Mouse (Mus musculus) embryonic facial prominence, embryonic 10.5 days (tissue): ENCODE data around the gene Sfmbt2. TPM values are rescaled to one million over a fixed set of nuclear protein-coding genes. Genes with fewer than 3 reads are reported as not detected.

Experiments
- DNase-seq: peaks from one replicate; pipeline ENCODE4 v3.0.0-alpha.2; 2017; ENCODE audit warnings: low spot score
- H3K27ac ChIP-seq: fragments of 300-500 bp; sonication (generic); replicated peaks from 2 replicates; pipeline ENCODE4 v1.5.1; 2016; ENCODE audit warnings: mild to moderate bottlenecking
- H3K27me3 ChIP-seq: fragments of 300-500 bp; sonication (generic); replicated peaks from 2 replicates; pipeline ENCODE4 v1.6.1; 2016; ENCODE audit warnings: low read depth, mild to moderate bottlenecking; ENCODE audit not compliant: poor library complexity, severe bottlenecking
- H3K36me3 ChIP-seq: fragments of 300-500 bp; sonication (generic); replicated peaks from 2 replicates; pipeline ENCODE4 v1.6.1; 2016; ENCODE audit warnings: mild to moderate bottlenecking, moderate library complexity
- H3K4me1 ChIP-seq: fragments of 300-500 bp; sonication (generic); 2 replicates; pipeline ENCODE4 v1.6.1; 2016
- H3K4me3 ChIP-seq: fragments of 300-500 bp; sonication (generic); 2 replicates; pipeline ENCODE4 v1.5.1; 2016; ENCODE audit warnings: mild to moderate bottlenecking, moderate library complexity
- H3K9me3 ChIP-seq: fragments of 300-500 bp; sonication (generic); 2 replicates; pipeline ENCODE4 v1.6.1; 2016; ENCODE audit warnings: mild to moderate bottlenecking
- WGBS: fragments of 180-500 bp; shearing (Covaris S2); methylation state at CpG from one replicate; pipeline ENCODE4 v1.1.7; 2016; 5-methylcytosine and 5-hydroxymethylcytosine counted together
- polyA plus RNA-seq: library from polyadenylated mRNA; unstranded; fragments of >200 nt; fragmentation: Nextera tagmentation; extraction: Ambion mirVana; gene quantifications from 2 replicates; pipeline ENCODE4 v1.2.1, GENCODE M21; 2016

Sfmbt2 gene
- polyA plus RNA-seq, 1 experiment from 2014 or later, result 1.3 TPM

- WGBS, result 61% methylated on average over 3 of the region's 3 CpGs
- H3K36me3 ChIP-seq, result no peaks in the 10 kb centered on the region
- H3K27ac ChIP-seq, result no peak overlapping the region
- no peaks in the 10 kb centered on the region for H3K27me3 ChIP-seq
- 0 out of 2 replicates have a peak, but pooled peaks cover 3% of the 10 kb centered on the region for H3K4me1 ChIP-seq
- H3K4me3 ChIP-seq, result no peak overlapping the region
- H3K9me3 ChIP-seq, result no peaks in the 10 kb centered on the region
- DNase-seq, result no peak
These were observed 83.3 kb downstream of the Sfmbt2 start for GRCm38 (mm10) chr2:10453577-10453976.

GRCm38 (mm10) chr2:10458309-10458708 lies 88.0 kb downstream of the Sfmbt2 start:
- H3K9me3 ChIP-seq, result no peaks in the 10 kb centered on the region
- 0 out of 2 replicates have a peak, but pooled peaks cover 3% of the 10 kb centered on the region for H3K4me1 ChIP-seq
- H3K36me3 ChIP-seq, result no peaks in the 10 kb centered on the region
- no peak for DNase-seq
- 88% methylated on average over 12 of the region's 12 CpGs for WGBS
- H3K4me3 ChIP-seq, result no peak overlapping the region
- no peak overlapping the region for H3K27ac ChIP-seq
- H3K27me3 ChIP-seq, result no peaks in the 10 kb centered on the region

GRCm38 (mm10) chr2:10516516-10516915 lies 146.2 kb downstream of the Sfmbt2 start:
- WGBS, result 88% methylated on average over 2 of the region's 2 CpGs
- no peaks in the 10 kb centered on the region for H3K4me1 ChIP-seq
- DNase-seq, result no peak
- H3K27me3 ChIP-seq, result no peaks in the 10 kb centered on the region
- no peaks in the 10 kb centered on the region for H3K9me3 ChIP-seq
- H3K27ac ChIP-seq, result no peak overlapping the region
- no peaks in the 10 kb centered on the region for H3K36me3 ChIP-seq
- no peak overlapping the region for H3K4me3 ChIP-seq

GRCm38 (mm10) chr2:10521719-10522415 lies 151.6 kb downstream of the Sfmbt2 start:
- WGBS, result 48% methylated on average over 5 of the region's 5 CpGs
- DNase-seq, result no peak

GRCm38 (mm10) chr2:10525622-10526021 lies 155.3 kb downstream of the Sfmbt2 start:
- H3K27me3 ChIP-seq, result no peaks in the 10 kb centered on the region
- H3K27ac ChIP-seq, result no peak overlapping the region
- no peaks in the 10 kb centered on the region for H3K9me3 ChIP-seq
- WGBS, result 86% methylated on average over 7 of the region's 7 CpGs
- H3K36me3 ChIP-seq, result no peaks in the 10 kb centered on the region
- no peaks in the 10 kb centered on the region for H3K4me1 ChIP-seq
- no peak overlapping the region for H3K4me3 ChIP-seq
- no peak for DNase-seq

More at GRCm38 (mm10) chr2:10521719-10522415, 151.6 kb downstream of the Sfmbt2 start:
- H3K27ac ChIP-seq, result no peak overlapping the region
- H3K4me3 ChIP-seq, result no peak overlapping the region
- H3K9me3 ChIP-seq, result no peaks in the 10 kb centered on the region
- no peaks in the 10 kb centered on the region for H3K27me3 ChIP-seq
- no peaks in the 10 kb centered on the region for H3K4me1 ChIP-seq
- no peaks in the 10 kb centered on the region for H3K36me3 ChIP-seq

- Histone ChIP-seq H3K4me3 (no peak overlapping the region), H3K36me3 (no peaks in the 10 kb centered on the region), H3K9me3 (no peaks in the 10 kb centered on the region), H3K27me3 (no peaks in the 10 kb centered on the region), H3K4me1 (no peaks in the 10 kb centered on the region), H3K27ac (no peak overlapping the region)
- WGBS, result 85% methylated on average over 4 of the region's 4 CpGs
- DNase-seq, result no peak
These were observed 171.5 kb downstream of the Sfmbt2 start for GRCm38 (mm10) chr2:10541762-10542161.

- Histone ChIP-seq H3K4me3 (no peak overlapping the region), H3K27ac (no peak overlapping the region), H3K27me3 (no peaks in the 10 kb centered on the region), H3K9me3 (no peaks in the 10 kb centered on the region), H3K36me3 (no peaks in the 10 kb centered on the region), H3K4me1 (no peaks in the 10 kb centered on the region)
- DNase-seq, result no peak
- 79% methylated on average over 7 of the region's 7 CpGs for WGBS
These were observed 172.1 kb downstream of the Sfmbt2 start for GRCm38 (mm10) chr2:10542388-10542787.

GRCm38 (mm10) chr2:10558816-10559215 lies 188.5 kb downstream of the Sfmbt2 start:
- Histone ChIP-seq H3K27me3 (no peaks in the 10 kb centered on the region), H3K36me3 (no peaks in the 10 kb centered on the region), H3K27ac (no peak overlapping the region), H3K9me3 (no peaks in the 10 kb centered on the region), H3K4me3 (no peak overlapping the region), H3K4me1 (no peaks in the 10 kb centered on the region)
- WGBS, result 59% methylated on average over 1 of the region's 1 CpGs
- DNase-seq, result no peak

- no peaks in the 10 kb centered on the region for H3K9me3 ChIP-seq
- H3K36me3 ChIP-seq, result no peaks in the 10 kb centered on the region
- no peaks in the 10 kb centered on the region for H3K27me3 ChIP-seq
- H3K4me1 ChIP-seq, result 0 out of 2 replicates have a peak, but pooled peaks cover 2% of the 10 kb centered on the region
- no peak overlapping the region for H3K27ac ChIP-seq
- DNase-seq, result no peak
- WGBS, result 86% methylated on average over 3 of the region's 3 CpGs
- no peak overlapping the region for H3K4me3 ChIP-seq
These were observed 195.2 kb downstream of the Sfmbt2 start for GRCm38 (mm10) chr2:10565491-10565890.

GRCm38 (mm10) chr2:10569392-10569791 lies 199.1 kb downstream of the Sfmbt2 start:
- 59% methylated on average over 6 of the region's 6 CpGs for WGBS
- Histone ChIP-seq H3K9me3 (no peaks in the 10 kb centered on the region), H3K27ac (no peak overlapping the region), H3K36me3 (no peaks in the 10 kb centered on the region), H3K27me3 (no peaks in the 10 kb centered on the region), H3K4me1 (0 out of 2 replicates have a peak, but pooled peaks cover 2% of the 10 kb centered on the region), H3K4me3 (no peak overlapping the region)
- peak; percentile 10 for DNase-seq

- H3K27me3 ChIP-seq, result no peaks in the 10 kb centered on the region
- no peaks in the 10 kb centered on the region for H3K9me3 ChIP-seq
- DNase-seq, result no peak
- H3K4me1 ChIP-seq, result 0 out of 2 replicates have a peak, but pooled peaks cover 2% of the 10 kb centered on the region
- WGBS, result 90% methylated on average over 4 of the region's 4 CpGs
- H3K36me3 ChIP-seq, result no peaks in the 10 kb centered on the region
- H3K4me3 ChIP-seq, result no peak overlapping the region
- no peak overlapping the region for H3K27ac ChIP-seq
These were observed 202.0 kb downstream of the Sfmbt2 start for GRCm38 (mm10) chr2:10572311-10572710.

GRCm38 (mm10) chr2:10575962-10576740 lies 205.8 kb downstream of the Sfmbt2 start:
- no peaks in the 10 kb centered on the region for H3K27me3 ChIP-seq
- DNase-seq, result no peak
- WGBS, result 78% methylated on average over 3 of the region's 3 CpGs
- H3K4me1 ChIP-seq, result no peaks in the 10 kb centered on the region
- no peaks in the 10 kb centered on the region for H3K9me3 ChIP-seq
- no peak overlapping the region for H3K27ac ChIP-seq
- no peaks in the 10 kb centered on the region for H3K36me3 ChIP-seq
- H3K4me3 ChIP-seq, result no peak overlapping the region

GRCm38 (mm10) chr2:10582673-10583072 lies 212.4 kb downstream of the Sfmbt2 start:
- DNase-seq, result no peak
- Histone ChIP-seq H3K27ac (no peak overlapping the region), H3K27me3 (no peaks in the 10 kb centered on the region), H3K4me3 (no peak overlapping the region), H3K9me3 (no peaks in the 10 kb centered on the region), H3K4me1 (no peaks in the 10 kb centered on the region), H3K36me3 (no peaks in the 10 kb centered on the region)
- 80% methylated on average over 4 of the region's 4 CpGs for WGBS
